Mouse (Mus musculus) cortical plate, adult 2 months (tissue): ENCODE results near the gene Xbp1.

Experiments
- CTCF ChIP-seq: fragments of 200-500 bp; IDR thresholded peaks from 2 replicates; pipeline ENCODE4 v1.5.1; 2011; ENCODE audit warnings: mild to moderate bottlenecking, control low read depth, low read length; ENCODE audit not compliant: insufficient read depth; ENCODE audit errors: extremely low read depth
- POLR2A ChIP-seq: fragments of 200-500 bp; IDR thresholded peaks from 2 replicates; pipeline ENCODE4 v1.6.1; 2011; ENCODE audit warnings: mild to moderate bottlenecking, low read length, control low read depth; ENCODE audit not compliant: insufficient read depth; ENCODE audit errors: extremely low read depth

DNA sequence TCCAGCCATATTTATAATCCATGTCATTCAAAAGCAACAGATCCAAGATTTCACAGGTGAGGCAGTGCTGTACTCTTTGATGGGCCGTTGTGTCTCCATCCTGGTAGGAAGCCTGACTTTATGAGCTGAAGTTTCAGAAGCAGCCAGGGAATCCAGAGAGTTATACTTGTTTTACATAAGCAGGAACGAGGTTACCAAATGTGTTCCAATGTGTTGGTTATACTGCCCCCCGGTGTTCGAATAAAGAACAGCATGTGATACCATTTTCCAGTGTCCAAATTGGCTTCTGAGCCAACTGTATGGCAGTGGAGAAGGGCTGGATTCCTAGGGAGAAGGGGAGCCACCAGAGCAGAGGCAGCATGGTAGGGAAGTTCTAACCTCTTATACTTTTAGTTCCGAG, 46.3 kb upstream of the Xbp1 start:
- TF ChIP-seq CTCF (peak; percentile 71; the same call in 1 of the 2 replicates), POLR2A (no peak)
